Mouse (Mus musculus) heart, embryonic 13.5 days (tissue): ENCODE results near the gene Crim1. TPM values are rescaled to one million over a fixed set of nuclear protein-coding genes. Genes with fewer than 3 reads are reported as not detected.
A peak's percentile ranks its signal among the peaks of the same experiment; 100 is the strongest.

Source experiments
- ATAC-seq: fragments of 200-750 bp; cut with Nextera tagmentation; 2 replicates; pipeline ENCODE4 v1.8.0; 2017; ENCODE audit warnings: moderate TSS enrichment; ENCODE audit not compliant: insufficient number of reproducible peaks, low FRiP score, low TSS enrichment; ENCODE audit errors: extremely low read depth
- H3K27ac ChIP-seq: fragments of 300-500 bp; sonication (generic); replicated peaks from 2 replicates; pipeline ENCODE4 v1.5.1; 2015; ENCODE audit warnings: moderate library complexity, mild to moderate bottlenecking, inconsistent platforms
- H3K27me3 ChIP-seq: fragments of 300-500 bp; sonication (generic); replicated peaks from 2 replicates; pipeline ENCODE4 v1.6.1; 2015; ENCODE audit warnings: mild to moderate bottlenecking, inconsistent platforms
- H3K36me3 ChIP-seq: fragments of 300-500 bp; sonication (generic); 2 replicates; pipeline ENCODE4 v1.6.1; 2015; ENCODE audit warnings: mild to moderate bottlenecking, inconsistent platforms
- H3K4me1 ChIP-seq: fragments of 300-500 bp; sonication (generic); 2 replicates; pipeline ENCODE4 v1.6.1; 2015; ENCODE audit warnings: inconsistent platforms
- H3K4me2 ChIP-seq: fragments of 300-500 bp; sonication (generic); 2 replicates; pipeline ENCODE4 v1.6.1; 2015; ENCODE audit warnings: inconsistent platforms, mild to moderate bottlenecking, moderate library complexity
- H3K4me3 ChIP-seq: fragments of 300-500 bp; sonication (generic); 2 replicates; pipeline ENCODE4 v1.5.1; 2015; ENCODE audit warnings: moderate library complexity, mild to moderate bottlenecking, inconsistent platforms
- H3K9ac ChIP-seq: fragments of 300-500 bp; sonication (generic); 2 replicates; pipeline ENCODE4 v1.6.1; 2015; ENCODE audit warnings: inconsistent platforms, mild to moderate bottlenecking, moderate library complexity
- H3K9me3 ChIP-seq: fragments of 300-500 bp; sonication (generic); 2 replicates; pipeline ENCODE4 v1.6.1; 2016; ENCODE audit warnings: inconsistent platforms
- WGBS: fragments of 180-500 bp; shearing (Covaris S2); methylation state at CpG from one replicate; pipeline ENCODE4 v1.1.7; 2015; ENCODE audit warnings: mixed read lengths; 5-methylcytosine and 5-hydroxymethylcytosine counted together
- polyA plus RNA-seq: library from polyadenylated mRNA; unstranded; fragments of >200 nt; fragmentation: Nextera tagmentation; extraction: Ambion mirVana; gene quantifications from 2 replicates; pipeline ENCODE4 v1.2.1, GENCODE M21; 2015

Crim1 gene
- polyA plus RNA-seq, 1 experiment from 2014 or later = 2.1 TPM

GRCm38 (mm10) chr17:78290153-78290876 lies 90.3 kb downstream of the Crim1 start:
- Histone ChIP-seq H3K9me3 (no peaks in the 10 kb centered on the region), H3K27ac (no peak overlapping the region), H3K4me1 (peaks cover 19% of the 10 kb centered on the region), H3K27me3 (0 out of 2 replicates have a peak, but pooled peaks cover 4% of the 10 kb centered on the region), H3K4me3 (no peak overlapping the region), H3K36me3 (no peaks in the 10 kb centered on the region), H3K9ac (no peak overlapping the region), H3K4me2 (peak overlapping the region; percentile 9; the same call in 1 of the 2 replicates)
- WGBS = 78% methylated on average over 6 of the region's 6 CpGs
- no peak for ATAC-seq

DNA sequence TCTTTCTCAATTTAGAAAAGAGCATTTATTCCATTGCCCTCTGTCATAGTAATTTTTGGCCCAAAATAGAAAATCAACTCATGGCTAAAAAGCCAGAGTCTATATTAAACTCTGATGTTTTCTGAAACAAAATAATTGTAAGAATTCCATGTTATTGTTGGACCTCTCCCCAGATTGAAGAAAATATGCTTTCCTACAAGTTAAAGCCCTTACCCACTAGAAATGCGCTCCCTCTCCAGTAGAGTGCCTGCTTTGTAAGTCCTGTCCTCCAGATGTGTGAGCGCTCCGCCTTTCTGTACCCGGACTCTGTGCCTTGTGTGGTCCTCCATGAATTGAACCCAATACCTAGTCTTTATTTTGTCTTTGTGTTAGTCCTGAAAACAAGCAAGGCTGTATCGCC lies 91.0 kb downstream of the Crim1 start:
- Histone ChIP-seq H3K4me3 (no peak overlapping the region), H3K27me3 (0 out of 2 replicates have a peak, but pooled peaks cover 4% of the 10 kb centered on the region), H3K27ac (no peak overlapping the region), H3K9ac (no peak overlapping the region), H3K4me1 (peaks cover 21% of the 10 kb centered on the region), H3K9me3 (no peaks in the 10 kb centered on the region), H3K36me3 (no peaks in the 10 kb centered on the region), H3K4me2 (no peak overlapping the region)
- WGBS = 86% methylated on average over 5 of the region's 5 CpGs
- ATAC-seq = no peak

DNA sequence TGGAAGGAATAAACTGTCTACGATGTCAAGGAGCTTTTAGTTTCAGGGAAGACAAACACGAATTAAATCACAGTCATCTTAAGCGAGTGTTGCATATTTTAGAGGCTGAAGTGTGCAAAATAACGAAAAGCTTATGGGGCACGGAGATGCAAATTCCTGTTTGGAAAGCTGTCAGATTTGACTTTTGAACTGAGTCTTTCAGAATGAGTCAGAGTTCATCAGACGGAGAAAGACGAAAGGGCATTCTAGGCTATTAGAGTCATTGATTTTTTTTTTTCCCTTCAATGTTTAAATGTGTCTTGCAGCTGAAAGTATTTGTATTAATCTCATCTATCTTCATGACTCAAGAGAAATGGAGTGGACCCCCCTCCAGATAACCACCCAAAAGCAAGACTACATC lies 92.3 kb downstream of the Crim1 start:
- Histone ChIP-seq H3K4me1 (peaks cover 16% of the 10 kb centered on the region), H3K4me2 (no peak overlapping the region), H3K9ac (no peak overlapping the region), H3K27ac (no peak overlapping the region), H3K9me3 (no peaks in the 10 kb centered on the region), H3K36me3 (no peaks in the 10 kb centered on the region), H3K4me3 (no peak overlapping the region), H3K27me3 (peaks cover 8% of the 10 kb centered on the region; the same call in 1 of the 2 replicates)
- WGBS = 83% methylated on average over 7 of the region's 7 CpGs
- ATAC-seq = no peak

GRCm38 (mm10) chr17:78292827-78293488 lies 92.9 kb downstream of the Crim1 start:
- peaks cover 13% of the 10 kb centered on the region for H3K4me1 ChIP-seq
- H3K9me3 ChIP-seq = no peaks in the 10 kb centered on the region
- peaks cover 12% of the 10 kb centered on the region; the same call in 1 of the 2 replicates for H3K27me3 ChIP-seq
- no peaks in the 10 kb centered on the region for H3K36me3 ChIP-seq
- WGBS = 88% methylated on average over 10 of the region's 10 CpGs
- no peak overlapping the region for H3K9ac ChIP-seq
- H3K27ac ChIP-seq = no peak overlapping the region
- ATAC-seq = no peak
- no peak overlapping the region for H3K4me3 ChIP-seq
- no peak overlapping the region for H3K4me2 ChIP-seq

DNA sequence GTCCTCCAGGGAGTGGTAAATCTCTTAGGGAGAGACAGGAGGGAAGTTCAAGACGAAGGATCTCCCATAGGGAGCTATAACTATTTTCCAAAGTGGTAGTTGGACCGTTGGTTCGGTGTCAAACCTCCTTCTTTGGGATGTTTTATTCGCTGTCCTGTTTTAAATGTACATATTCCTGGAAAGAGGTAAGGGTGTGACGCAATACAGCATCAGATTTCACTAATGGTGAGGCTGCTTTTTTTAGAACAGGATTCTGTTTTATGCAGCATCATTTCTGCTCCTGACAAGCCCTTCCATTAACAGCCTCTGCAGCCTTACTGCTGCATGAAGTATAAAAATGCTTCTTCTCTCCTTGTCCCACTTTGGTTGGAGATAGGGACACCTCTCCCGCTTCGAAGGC lies 95.9 kb downstream of the Crim1 start:
- no peaks in the 10 kb centered on the region for H3K9me3 ChIP-seq
- no peak overlapping the region for H3K9ac ChIP-seq
- H3K4me3 ChIP-seq = no peak overlapping the region
- no peak overlapping the region for H3K27ac ChIP-seq
- H3K4me1 ChIP-seq = peaks cover 19% of the 10 kb centered on the region
- no peaks in the 10 kb centered on the region for H3K36me3 ChIP-seq
- 73% methylated on average over 7 of the region's 7 CpGs for WGBS
- ATAC-seq = no peak
- H3K4me2 ChIP-seq = no peak overlapping the region
- peaks cover 15% of the 10 kb centered on the region; the same call in 1 of the 2 replicates for H3K27me3 ChIP-seq

- peak; percentile 39; the same call in 1 of the 2 replicates for ATAC-seq
- Histone ChIP-seq H3K36me3 (no peaks in the 10 kb centered on the region), H3K27ac (no peak overlapping the region), H3K4me3 (no peak overlapping the region), H3K4me1 (peaks cover 19% of the 10 kb centered on the region), H3K4me2 (no peak overlapping the region), H3K9me3 (no peaks in the 10 kb centered on the region), H3K27me3 (peaks cover 25% of the 10 kb centered on the region; the same call in 1 of the 2 replicates), H3K9ac (no peak overlapping the region)
- 71% methylated on average over 5 of the region's 5 CpGs for WGBS
These were observed 98.1 kb downstream of the Crim1 start for GRCm38 (mm10) chr17:78298140-78298539.

DNA sequence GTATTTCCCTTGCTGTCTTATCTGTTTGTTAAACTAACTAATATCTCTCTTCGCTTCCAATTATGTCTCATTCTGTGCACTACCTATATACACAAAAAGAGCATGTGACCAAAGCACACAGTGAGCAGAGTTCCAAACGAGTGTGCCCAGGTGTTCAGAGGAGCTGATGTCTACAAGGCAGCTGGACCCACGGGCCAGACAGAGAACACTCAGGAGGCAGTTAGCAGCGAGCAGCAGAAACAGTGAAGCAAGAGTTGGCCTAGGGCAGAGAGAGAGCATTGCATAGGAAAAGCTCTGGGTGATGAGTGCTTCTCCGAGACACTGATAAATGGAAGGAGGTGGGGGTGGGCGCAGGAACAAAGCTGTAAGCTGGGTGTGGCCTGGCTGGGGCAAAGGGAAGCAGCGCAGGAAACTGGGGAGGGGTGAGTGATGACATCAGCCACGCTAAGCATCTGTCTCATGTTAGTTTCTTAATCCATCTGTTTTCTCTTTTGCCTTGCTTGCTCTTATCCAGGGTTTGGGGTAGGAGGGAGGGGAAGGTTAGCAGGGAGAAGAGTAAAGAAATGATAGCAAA lies 99.0 kb downstream of the Crim1 start:
- Histone ChIP-seq H3K4me2 (peak overlapping the region; percentile 7; the same call in 1 of the 2 replicates), H3K36me3 (0 out of 2 replicates have a peak, but pooled peaks cover 5% of the 10 kb centered on the region), H3K27me3 (peaks cover 25% of the 10 kb centered on the region; the same call in 1 of the 2 replicates), H3K9me3 (no peaks in the 10 kb centered on the region), H3K4me1 (peaks cover 23% of the 10 kb centered on the region), H3K9ac (no peak overlapping the region), H3K4me3 (no peak overlapping the region), H3K27ac (no peak overlapping the region)
- WGBS = 15% methylated on average over 8 of the region's 8 CpGs
- no peak for ATAC-seq

GRCm38 (mm10) chr17:78303053-78303452 lies 103.0 kb downstream of the Crim1 start:
- Histone ChIP-seq H3K4me3 (no peak overlapping the region), H3K9ac (no peak overlapping the region), H3K27me3 (0 out of 2 replicates have a peak, but pooled peaks cover 13% of the 10 kb centered on the region), H3K4me2 (no peak overlapping the region), H3K4me1 (peaks cover 20% of the 10 kb centered on the region), H3K36me3 (peaks cover 19% of the 10 kb centered on the region; the same call in 1 of the 2 replicates), H3K9me3 (no peaks in the 10 kb centered on the region), H3K27ac (no peak overlapping the region)
- WGBS = 84% methylated on average over 2 of the region's 2 CpGs
- no peak for ATAC-seq

DNA sequence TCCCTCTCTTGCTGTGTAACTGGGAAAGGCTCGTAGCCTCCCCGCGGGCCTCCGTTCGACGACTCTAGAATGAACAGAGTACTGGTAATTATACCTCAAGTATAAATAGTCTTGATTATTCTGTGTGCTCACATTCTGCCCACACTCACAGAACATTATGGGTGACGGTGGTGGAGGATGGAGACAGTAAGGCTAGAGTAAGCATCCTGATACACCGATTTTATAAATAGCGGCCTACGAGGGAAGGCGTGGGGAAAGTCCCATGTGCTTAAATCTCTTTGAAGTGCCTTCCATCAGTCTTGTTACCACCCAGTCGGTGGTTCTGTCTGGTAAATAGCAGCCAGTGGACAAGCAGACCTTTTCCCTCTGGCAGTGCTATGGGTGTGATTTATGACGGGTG lies 104.0 kb downstream of the Crim1 start:
- no peak overlapping the region for H3K9ac ChIP-seq
- peaks cover 10% of the 10 kb centered on the region for H3K4me1 ChIP-seq
- WGBS = 79% methylated on average over 13 of the region's 13 CpGs
- no peak overlapping the region for H3K27ac ChIP-seq
- H3K4me2 ChIP-seq = no peak overlapping the region
- ATAC-seq = no peak
- no peaks in the 10 kb centered on the region for H3K9me3 ChIP-seq
- peaks cover 19% of the 10 kb centered on the region; the same call in 1 of the 2 replicates for H3K36me3 ChIP-seq
- H3K4me3 ChIP-seq = no peak overlapping the region
- H3K27me3 ChIP-seq = 0 out of 2 replicates have a peak, but pooled peaks cover 13% of the 10 kb centered on the region

DNA sequence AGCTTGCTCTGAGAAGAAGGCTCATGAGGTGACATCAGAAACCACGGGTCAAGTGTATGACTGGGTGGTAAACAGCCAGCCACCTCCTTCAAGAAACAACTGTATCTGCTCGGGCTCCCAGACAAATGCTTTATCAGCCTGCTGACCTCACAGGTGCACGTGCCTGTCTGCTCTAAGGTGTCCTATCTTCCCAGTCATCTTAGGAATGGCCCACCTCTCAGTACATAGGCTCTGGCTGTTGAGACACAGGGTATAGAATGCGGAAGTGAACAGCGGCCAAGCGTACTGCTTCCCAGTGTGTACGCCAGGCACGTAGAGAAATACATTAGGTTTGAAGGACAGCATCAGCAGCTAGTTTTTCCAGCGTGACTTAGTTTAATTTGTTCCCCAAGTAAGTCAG lies 106.4 kb downstream of the Crim1 start:
- H3K27me3 ChIP-seq = 0 out of 2 replicates have a peak, but pooled peaks cover 6% of the 10 kb centered on the region
- H3K9me3 ChIP-seq = no peaks in the 10 kb centered on the region
- H3K36me3 ChIP-seq = peaks cover 19% of the 10 kb centered on the region; the same call in 1 of the 2 replicates
- no peak overlapping the region for H3K27ac ChIP-seq
- no peak overlapping the region for H3K4me3 ChIP-seq
- H3K9ac ChIP-seq = no peak overlapping the region
- H3K4me2 ChIP-seq = no peak overlapping the region
- H3K4me1 ChIP-seq = 0 out of 2 replicates have a peak, but pooled peaks cover 5% of the 10 kb centered on the region
- no peak for ATAC-seq
- 85% methylated on average over 9 of the region's 9 CpGs for WGBS

DNA sequence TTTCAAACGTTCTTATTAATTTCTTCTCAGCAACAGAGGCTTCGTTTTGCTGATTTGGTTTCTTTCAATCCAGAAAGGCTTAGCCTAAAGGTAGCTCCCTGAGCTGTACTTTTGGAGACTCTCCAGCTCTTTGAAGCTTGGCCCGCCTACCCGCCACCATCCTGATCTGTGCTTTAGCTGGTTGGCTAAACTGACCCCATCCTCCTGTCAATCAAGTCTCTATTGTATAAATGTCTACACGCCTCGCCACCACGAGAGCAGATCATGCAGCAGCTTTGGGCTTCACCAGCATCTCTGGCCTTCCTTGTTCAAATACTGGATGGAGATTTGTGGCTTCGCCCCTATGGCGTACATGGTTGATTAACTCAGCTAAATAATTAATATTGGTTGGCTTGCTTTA lies 108.2 kb downstream of the Crim1 start:
- no peaks in the 10 kb centered on the region for H3K9me3 ChIP-seq
- no peak for ATAC-seq
- H3K4me3 ChIP-seq = no peak overlapping the region
- 0 out of 2 replicates have a peak, but pooled peaks cover 5% of the 10 kb centered on the region for H3K4me1 ChIP-seq
- H3K9ac ChIP-seq = no peak overlapping the region
- H3K27me3 ChIP-seq = 0 out of 2 replicates have a peak, but pooled peaks cover 3% of the 10 kb centered on the region
- H3K4me2 ChIP-seq = no peak overlapping the region
- H3K36me3 ChIP-seq = peaks cover 19% of the 10 kb centered on the region; the same call in 1 of the 2 replicates
- H3K27ac ChIP-seq = no peak overlapping the region
- 84% methylated on average over 9 of the region's 9 CpGs for WGBS
